Mouse (Mus musculus): ENCODE measurements around the gene Cabp2.
"Not testable (repeated sequence)": the region's sequence is repeated elsewhere in the genome, so short reads cannot be mapped to it uniquely, and the experiment has no call there.

Gene Cabp2

DNA sequence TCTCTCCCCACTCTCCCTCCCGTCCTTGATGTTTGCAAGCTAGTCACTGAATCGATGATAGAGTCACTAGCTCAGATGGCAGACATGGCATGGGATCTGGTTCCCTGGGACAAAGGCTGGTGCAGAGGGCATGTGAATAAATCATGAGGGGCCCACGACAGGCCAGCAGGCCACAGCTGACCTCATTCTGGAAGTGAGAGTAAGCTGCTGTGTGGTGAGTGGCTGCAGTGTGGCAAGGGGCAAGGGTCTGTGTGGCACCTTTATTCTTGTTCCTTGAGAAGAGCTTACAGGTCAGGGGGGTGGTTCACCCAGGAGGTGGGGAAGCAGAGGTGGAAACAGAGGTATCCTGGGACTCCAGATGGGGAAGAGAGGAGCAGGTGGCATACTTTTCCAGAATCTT, at the start of gene Cabp2:
Gene Cabp2 (plus strand): TSS at position 185 of the 400 bp plus-strand sequence.
- DNase-seq (ENCODE audit: low read depth, low spot score): no peak

DNA sequence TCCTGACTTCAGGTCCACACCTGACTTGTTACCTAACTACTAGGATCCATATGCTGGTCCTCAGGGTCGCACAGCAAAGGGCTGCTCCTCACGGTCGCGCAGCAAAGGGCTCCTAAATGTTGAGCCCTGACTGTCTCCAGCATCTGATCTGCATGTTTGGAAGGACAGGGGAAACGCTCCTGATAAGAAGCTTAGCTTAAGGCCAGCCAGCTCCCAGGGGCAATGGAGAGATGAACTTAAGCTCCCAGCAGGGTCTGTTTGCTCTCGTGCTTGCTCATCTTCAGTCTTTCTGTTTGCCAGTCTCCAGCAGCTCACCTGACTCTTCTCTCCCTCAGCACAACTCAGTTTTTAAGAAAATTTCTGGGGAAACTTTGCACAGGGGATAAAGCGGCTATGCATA, 48.7 kb upstream of the Cabp2 start:
- DNase-seq (ENCODE audit: low read depth, low spot score): no peak

DNA sequence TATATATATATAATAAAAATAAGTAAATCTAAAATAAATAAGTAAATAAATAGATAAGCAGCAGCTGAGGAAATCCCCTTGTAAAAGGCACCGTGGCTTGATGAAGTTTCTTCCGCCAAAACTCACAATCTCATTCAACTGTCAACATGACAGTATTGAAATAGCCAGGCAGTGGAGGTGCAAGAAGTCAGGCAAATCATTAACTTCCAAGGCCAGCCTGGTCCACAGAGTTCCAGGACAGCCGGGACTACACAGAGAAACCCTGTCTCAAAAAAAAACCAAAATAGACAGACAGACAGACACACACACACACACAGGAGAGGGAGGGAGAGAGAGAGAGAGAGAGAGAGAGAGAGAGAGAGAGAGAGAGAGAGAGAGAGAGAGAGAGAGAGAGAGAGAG, 48.1 kb upstream of the Cabp2 start:
- no peak for DNase-seq (ENCODE audit: low read depth, low spot score)

DNA sequence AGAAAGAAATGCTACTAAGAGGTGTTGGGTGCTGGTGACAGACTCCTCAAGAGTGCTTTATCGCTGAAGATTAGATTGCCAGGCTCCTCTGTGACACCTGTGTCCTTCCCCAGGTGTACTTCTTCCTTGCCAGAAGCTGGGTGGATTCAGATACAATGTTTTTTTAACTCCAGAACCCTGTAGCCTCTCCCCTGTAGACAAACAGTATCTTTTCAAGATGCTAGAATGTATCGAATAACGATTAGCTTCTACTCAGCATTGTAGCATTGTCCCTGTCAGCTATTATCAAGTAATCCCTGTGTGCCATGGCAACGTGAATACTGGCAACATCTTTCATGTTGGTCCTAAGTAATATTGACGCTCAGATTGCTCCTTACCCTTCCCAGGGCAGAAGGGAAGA, 47.6 kb upstream of the Cabp2 start:
- no peak for DNase-seq (ENCODE audit: low read depth, low spot score)

DNA sequence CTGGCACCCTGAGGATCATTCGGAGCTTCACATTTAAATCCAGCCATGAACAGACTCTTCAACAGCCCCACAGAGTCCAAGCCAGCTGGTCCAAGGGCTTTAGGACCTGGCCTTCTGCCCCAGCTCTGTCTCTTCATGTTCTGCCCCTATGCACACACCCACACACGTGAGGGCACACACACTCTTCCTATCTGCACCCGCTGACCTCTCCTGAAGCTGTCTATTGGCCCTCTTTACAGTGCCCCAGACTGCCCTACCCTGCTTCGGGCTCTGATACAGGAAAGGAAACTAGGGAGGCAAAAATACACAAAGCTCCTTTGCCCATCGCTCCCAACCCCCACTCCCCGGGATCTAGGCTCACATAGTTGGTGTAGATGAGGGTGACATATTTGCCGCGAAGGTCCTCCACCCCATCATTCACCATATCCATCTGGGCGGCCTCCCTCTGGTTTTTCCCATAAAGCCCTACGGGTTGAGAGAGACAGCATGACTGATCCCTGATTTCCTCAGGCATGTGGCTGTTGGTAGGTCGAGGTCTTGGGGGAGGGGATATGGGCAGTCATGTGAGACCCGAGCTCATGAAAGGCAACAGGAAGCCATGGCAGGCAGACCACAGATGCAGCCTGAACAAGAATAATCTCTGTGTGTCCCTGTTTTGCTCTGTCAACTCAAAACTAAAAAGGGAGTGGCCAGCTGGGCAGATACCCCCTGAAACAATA, 44.9 kb upstream of the Cabp2 start:
- no peak for DNase-seq (ENCODE audit: low read depth, low spot score)

DNA sequence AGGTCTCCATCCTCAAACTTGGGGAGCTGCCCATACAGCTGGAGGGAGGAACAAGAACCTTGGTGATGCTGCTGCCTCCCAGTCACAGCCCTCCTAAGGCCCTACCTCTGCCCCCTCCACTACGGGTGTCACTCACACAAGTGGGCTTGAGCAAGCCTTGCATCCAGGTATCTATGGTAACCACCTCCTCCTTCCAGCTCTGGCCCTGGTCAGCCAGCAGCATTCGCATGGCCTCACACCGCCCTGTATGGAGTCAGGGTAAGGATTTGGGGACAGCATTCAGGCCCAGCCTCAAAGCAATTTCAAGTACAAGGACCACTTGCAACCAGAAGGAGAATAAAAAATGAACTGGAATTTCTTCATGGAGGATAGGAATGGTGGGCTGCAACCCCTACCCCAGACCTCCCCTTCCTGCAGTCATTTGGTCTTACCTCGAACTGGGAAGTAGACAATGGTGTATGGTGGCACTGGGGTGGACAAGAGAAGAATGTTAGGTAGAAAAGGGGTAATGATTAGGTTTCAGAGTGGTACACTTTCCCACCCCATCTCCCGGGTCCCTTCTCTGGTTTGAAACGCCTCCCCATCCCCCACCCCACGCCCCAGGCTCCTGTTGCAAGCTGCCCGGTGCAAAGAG, 44.1 kb upstream of the Cabp2 start:
- not testable (repeated sequence) for DNase-seq (ENCODE audit: low read depth, low spot score)

DNA sequence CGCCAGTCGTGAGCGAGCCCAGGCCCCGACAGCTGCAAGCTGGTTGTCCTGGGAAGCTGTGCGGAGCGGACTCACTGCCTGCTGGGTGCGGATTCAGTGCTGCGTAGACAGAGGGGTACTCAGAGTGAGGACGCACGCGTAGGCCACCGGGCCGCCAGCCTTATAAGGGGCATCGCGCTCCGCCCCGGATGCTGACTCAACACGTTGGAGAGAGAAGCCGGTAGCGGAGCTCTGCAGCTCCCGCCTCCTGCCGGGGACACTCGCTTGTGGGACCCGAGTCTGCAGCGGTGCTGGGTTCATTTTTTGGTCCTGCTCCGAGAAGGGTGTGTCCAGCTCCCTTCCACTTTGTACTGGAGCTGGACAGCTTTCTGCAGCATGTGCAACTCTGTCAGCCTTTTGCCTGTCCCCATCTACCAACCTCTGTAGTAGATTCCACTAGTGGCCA, 43.6 kb upstream of the Cabp2 start, which contains the start of gene Gstp1:
Gene Gstp1 (minus strand): TSS at position 198 of the 445 bp plus-strand sequence.
- DNase-seq (ENCODE audit: low read depth, low spot score): peak; percentile 59

DNA sequence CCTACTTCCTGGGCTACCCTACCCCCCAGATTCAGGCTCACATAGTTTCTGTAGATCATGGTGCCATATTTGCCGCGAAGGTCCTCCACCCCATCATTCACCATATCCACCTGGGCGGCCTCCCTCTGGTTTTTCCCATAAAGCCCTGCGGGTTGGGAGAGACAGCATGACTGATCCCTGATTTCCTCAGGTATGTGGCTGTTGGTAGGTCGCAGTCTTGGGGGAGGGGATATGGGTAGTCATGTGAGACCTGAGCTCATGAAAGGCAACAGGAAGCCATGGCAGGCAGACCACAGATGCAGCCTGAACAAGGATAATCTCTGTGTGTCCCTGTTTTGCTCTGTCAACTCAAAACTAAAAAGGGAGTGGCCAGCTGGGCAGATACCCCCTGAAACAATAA, 40.4 kb upstream of the Cabp2 start:
- DNase-seq (ENCODE audit: low read depth, low spot score): not testable (repeated sequence)

DNA sequence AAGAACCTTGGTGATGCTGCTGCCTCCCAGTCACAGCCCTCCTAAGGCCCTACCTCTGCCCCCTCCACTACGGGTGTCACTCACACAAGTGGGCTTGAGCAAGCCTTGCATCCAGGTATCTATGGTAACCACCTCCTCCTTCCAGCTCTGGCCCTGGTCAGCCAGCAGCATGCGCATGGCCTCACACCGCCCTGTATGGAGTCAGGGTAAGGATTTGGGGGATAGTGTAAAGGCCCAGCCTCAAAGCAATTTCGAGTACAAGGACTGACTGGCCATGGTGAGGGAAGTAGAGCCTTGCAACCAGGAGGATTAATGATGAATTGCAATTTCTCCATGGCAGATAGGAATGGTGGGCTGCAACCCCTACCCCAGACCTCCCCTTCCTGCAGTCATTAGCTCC, 39.9 kb upstream of the Cabp2 start:
- DNase-seq (ENCODE audit: low read depth, low spot score): not testable (repeated sequence)

DNA sequence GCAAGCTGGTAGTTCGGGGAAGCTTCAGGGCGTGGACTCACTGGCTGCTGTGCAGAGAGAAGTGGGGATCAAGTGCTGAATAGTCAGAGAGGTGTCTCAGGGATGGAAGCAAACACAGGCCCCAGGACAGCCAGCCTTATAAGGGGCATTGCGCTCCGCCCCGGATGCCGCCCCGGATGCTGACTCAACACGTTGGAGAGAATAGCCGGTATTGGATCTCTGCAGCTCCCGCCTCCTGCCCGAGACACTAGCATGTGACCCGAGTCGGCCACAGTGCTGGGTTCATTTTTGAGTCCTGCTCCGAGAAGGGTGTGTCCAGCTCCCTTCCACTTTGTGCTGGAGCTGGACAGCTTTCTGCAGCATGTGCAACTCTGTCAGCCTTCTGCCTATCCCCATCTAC, 39.3 kb upstream of the Cabp2 start:
- no peak for DNase-seq (ENCODE audit: low read depth, low spot score)

DNA sequence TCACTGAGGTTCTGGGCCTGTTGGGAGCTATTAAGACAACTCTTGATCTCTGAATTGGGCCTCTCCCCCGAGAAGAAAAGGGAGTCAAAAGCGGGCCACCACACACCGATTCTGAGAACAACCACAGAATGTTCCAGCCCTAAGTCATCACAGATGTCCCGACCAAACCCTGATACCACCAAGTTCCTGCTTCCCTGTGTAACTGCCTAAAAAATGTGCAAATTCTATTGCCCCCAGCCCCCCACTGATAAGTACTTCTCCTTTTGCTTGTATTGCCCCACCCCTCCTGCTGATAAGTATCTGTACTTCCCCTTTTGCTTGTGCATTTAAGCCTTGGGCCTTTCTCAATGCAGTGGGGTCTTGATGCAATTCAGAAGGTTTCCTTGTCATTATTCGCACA, 37.3 kb upstream of the Cabp2 start:
- DNase-seq (ENCODE audit: low read depth, low spot score): not testable (repeated sequence)

DNA sequence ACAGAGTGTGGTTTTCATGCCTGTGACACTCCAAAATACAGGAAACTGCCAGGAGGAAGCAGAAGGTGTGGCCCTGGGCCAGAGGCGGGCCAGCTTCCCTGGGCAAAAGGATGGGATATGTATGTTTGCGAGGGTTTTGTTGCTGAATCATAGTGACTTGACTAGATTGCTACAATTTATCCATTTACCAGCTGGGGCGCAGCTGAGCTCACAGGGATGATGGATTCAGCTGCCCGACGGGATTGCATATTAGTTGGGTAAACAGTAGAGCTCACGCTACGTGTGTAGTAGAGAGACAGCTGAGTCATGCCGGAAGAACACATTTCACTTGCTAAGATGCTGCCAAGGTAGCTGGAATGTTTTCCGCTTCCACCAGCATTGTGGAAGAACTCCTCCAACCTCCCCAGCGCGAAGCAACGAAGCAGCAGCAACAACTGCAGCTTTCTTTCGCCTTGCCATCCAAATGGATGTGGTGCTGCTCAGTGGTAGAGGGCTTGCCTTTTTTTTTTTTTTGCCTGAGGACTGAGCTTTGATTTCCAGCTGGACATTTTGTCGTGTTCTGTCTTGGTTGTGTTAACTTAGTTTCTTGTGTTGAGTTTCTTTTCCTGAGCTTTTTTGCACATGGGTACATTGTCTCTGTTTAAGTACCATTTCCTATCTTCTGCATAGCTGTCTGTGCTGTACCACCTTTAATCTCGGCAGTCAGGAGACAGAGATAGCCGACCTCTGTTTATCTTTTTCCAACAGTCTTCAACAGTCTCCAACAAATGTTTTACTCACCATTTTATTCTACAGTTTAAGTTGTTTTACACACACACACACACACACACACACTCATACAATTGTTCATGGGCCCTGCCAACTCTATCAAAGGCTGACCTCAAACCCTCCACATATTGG, 35.2 kb upstream of the Cabp2 start, which contains the start of gene Gstp2:
Gene Gstp2 (minus strand): TSS at position 58 of the 900 bp plus-strand sequence.
- DNase-seq (ENCODE audit: low read depth, low spot score): no peak

DNA sequence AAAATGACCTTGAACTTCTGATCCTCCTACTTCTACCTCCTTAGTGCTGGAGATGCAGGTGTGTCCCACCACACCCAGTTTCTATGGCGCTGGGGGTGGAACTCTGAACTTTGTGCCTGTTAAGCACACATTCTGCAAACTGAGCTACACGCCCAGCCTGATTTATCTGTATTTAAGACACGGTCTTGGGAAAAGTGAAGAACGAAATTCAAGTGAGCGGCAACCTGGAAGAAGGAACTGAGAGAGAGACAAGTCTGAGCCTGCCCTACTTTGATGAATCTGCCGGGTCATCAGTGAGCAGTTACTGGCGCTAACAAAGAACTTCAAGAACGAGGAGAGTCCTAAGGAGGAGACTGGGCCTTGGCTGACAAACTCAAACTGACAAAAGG, 34.5 kb upstream of the Cabp2 start:
- no peak for DNase-seq (ENCODE audit: low read depth, low spot score)

DNA sequence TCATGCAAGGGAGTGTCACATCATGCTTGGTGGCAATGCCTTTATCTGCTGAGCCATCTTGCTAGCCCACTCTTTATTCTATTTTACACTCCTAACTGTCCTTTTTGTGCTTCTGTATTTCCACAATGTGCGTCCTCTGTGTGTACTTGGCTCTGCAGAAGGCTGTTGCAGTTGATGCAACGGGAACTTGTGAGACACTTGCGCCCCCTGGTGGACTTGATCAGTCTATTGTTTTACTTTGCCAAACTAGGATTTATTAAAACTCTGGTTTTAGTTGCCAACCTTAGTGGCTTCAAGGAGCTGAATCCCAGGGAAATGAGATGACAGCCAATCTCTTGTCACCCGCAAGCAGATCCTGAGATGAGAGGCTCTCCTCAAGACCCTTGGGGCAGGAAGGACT, 33.5 kb upstream of the Cabp2 start:
- no peak for DNase-seq (ENCODE audit: low read depth, low spot score)

DNA sequence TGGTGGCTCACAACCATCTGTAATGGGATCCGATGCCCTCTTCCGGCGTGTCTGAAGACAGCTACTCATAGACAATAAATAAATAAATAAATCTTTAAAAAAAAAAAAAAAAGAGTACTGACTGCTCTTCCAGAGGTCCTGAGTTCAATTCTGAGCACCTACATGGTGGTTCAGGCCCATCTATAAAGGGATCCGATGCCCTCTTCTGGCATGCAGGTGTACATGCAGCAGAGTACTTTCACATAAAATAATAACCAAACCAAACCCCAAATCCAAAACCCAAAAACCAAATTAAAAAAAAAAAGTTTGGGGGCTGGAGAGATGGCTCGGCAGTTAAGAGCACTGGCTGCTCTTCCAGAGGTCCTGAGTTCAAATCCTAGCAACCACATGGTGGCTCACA, 32.3 kb upstream of the Cabp2 start:
- not testable (repeated sequence) for DNase-seq (ENCODE audit: low read depth, low spot score)

DNA sequence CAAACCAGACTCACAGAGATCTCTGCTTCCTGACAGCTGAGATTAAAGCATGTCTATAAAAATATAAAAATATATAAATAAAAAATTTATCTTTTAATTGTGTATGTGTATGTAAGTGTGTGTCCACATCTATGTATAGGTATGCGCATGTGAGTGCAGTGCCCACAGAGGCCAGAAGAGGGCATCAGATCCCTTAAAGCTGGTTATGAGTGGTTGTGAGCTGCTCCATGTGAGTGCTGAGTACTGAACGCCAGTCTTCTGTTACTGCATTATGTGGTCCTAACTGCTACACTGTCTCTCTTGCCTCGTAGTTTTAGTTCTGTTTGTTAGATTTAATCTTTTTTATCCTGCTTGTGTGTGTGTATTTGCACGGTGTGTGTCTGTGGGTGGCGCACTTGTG, 30.4 kb upstream of the Cabp2 start:
- DNase-seq (ENCODE audit: low read depth, low spot score): no peak

DNA sequence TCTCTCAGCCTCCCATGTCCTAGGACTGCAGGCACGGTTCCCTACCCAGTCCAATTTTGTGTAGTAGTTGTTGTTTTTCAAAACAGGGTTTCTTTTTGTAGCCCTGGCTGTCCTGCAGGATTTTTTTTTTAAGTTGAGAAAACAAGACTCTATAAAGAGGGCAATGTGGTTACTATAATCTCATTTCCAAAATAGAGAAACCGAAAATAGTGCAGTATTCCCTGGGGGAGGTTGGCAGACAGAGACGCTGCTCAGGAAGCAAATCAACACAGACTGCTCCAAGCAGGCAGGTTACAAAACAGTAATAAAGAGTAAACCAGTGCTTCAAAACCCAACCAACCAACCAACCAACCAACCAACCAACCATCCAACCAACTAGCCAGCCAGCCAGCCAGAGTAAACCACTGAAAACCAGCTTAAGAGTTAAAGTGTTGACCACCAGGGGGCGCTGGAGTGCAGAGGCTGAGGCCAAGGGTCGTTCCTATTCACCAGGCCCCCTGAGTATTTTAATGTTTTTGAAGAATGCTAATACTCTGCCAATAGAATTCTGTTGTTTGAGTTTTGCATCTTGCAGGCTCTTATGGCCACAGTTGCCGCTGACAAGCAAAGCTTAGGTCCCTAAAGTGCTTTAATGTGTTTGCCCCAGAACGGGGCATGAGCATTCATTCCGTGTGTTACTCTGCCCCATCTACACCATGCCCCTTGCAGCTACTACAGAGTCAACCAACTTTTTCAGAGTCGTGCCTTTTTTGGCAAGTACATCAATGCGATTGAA, 29.4 kb upstream of the Cabp2 start:
- no peak for DNase-seq (ENCODE audit: low read depth, low spot score)

DNA sequence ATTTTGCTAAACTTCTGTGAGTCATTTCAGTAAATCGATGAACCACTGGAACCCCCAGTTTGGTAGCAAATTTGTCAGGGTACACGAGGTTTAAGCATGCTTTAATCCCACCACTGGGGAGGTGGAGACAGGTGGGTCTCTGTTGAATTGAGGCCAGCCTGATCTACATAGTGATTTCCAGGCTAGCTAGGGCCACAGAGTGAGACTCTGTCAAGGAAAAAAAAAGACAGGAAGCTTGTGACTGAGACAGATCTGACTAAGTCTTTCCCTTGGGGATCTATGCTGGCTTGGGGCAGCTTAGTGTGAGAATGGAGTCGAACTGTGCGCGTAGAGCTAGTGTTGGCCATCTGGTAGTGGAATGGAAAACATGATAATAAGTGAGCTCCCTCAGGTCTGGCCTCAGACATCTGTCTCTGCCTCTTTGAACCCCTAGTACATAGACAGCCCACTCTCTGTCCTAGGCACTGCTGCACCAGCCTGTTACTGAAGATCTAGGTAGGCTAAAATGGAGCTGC, 28.8 kb upstream of the Cabp2 start:
- DNase-seq (ENCODE audit: low read depth, low spot score): no peak

DNA sequence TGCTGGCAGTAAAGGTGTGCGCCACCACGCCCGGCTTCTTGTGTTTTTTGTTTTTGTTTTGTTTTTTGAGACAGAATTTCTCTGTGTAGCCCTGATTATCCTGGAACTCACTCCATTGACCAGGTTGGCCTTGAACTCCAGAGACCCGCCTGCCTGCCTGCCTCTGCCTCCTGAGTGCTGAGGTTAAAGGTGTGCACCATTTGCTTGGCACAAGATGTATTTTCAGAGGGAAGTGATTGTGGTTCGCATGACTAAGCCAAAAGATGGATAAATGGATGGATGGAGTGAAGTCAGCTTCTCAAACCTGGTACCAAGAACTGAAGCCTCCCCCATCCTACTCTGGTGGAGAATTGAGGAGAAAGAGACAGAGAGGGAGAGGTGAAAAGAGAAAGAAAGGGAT, 26.8 kb upstream of the Cabp2 start:
- no peak for DNase-seq (ENCODE audit: low read depth, low spot score)

DNA sequence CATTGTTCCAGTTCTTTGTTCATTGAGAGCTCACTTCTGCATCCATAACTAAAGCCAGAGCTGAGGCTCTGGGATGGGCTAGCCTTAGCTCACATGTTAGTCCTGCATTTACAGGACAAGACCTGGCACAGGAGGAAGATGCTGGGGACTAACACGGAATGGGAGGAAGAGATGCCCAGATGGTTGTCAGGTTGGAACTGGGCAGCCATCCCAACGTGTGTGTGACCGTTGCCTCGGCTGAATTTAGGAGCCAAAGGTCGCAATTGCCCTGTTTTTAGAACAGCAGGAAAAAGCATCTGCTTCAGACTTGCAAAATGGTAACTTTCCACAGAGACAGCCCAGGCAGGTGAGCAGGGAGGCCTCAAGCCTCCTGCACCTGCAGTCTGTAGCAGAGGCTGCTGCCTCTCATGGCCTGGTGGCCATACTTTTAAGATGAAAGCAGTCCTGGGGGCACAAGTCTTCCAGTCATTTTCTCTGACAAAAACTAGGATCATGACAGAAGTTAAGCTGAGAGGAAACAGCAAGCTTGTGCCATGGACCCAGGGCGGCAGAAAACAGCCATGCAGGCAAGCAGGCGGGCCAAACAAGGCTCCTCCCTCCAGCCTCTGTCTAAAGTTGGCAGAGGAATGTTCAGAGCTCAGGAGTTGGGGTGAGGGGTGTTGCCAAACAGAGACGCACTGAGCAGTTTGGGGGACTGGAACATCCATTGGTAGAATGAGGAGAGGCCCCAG, 26.0 kb upstream of the Cabp2 start:
- no peak for DNase-seq (ENCODE audit: low read depth, low spot score)

All from brain, embryonic 18.5 days (tissue).